Mouse (Mus musculus): ENCODE measurements around the gene Prr7. TPM values are rescaled to one million over a fixed set of nuclear protein-coding genes. Genes with fewer than 3 reads are reported as not detected.
A peak's percentile ranks its signal among the peaks of the same experiment; 100 is the strongest.

The Prr7 gene
- polyA plus RNA-seq, 1 experiment from 2014 or later = 3.2 TPM

DNA sequence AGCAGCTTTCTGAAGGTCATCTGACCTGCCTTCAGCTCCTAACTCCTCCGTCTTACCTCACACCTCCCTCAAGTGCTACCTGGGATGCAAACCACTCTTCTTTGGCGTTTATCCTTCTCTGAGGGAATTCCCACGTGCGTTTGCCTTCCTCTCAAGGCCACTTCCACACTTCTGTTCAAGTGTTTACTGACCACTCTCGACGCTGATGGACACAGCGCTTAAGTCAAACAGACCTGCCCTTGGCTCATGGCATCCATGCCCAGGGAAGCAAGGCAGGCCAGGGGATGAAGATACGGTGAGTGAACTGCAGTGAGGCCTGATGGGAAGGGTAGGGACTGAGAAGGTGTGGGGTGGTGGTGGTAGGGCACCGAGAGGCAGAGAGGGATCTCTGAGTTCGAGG is 36.5 kb downstream of the Prr7 start:
- 85% methylated on average over 10 of the region's 10 CpGs for WGBS
- no peaks in the 10 kb centered on the region for H3K27me3 ChIP-seq
- ATAC-seq (ENCODE audit: low FRiP score) = no peak
- H3K36me3 ChIP-seq = peaks cover 73% of the 10 kb centered on the region
- H3K9ac ChIP-seq = no peak overlapping the region
- H3K4me3 ChIP-seq = no peak overlapping the region
- H3K9me3 ChIP-seq = no peaks in the 10 kb centered on the region
- no peak overlapping the region for H3K27ac ChIP-seq
- H3K4me2 ChIP-seq = no peak overlapping the region
- peaks cover 20% of the 10 kb centered on the region for H3K4me1 ChIP-seq (replicated peaks)

DNA sequence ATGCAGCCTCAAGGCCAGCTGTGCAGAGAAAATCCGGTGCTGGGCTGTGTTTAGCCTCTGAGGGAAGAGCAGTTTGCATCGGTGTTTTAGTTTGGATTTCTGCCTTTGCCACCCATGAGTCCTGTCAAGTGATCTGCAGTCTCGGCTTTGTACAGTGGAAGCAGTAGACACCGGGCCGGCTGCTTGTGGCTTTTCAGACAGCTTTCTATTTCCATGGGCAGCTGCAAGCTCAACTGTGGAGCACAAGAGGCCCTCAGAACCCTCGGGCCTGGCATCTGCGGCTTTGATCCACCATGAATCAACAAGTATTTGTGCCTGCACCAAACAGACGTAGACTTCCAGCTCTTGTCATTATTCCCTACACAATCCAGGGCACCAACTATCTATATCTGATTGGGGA is 38.3 kb downstream of the Prr7 start:
- 93% methylated on average over 8 of the region's 8 CpGs for WGBS
- Histone ChIP-seq H3K9ac (no peak overlapping the region), H3K9me3 (no peaks in the 10 kb centered on the region), H3K27ac (no peak overlapping the region), H3K4me2 (no peak overlapping the region), H3K4me3 (no peak overlapping the region), H3K27me3 (no peaks in the 10 kb centered on the region), H3K4me1 (replicated peaks) (peaks cover 7% of the 10 kb centered on the region; the same call in 1 of the 2 replicates), H3K36me3 (peaks cover 91% of the 10 kb centered on the region)
- no peak for ATAC-seq (ENCODE audit: low FRiP score)

DNA sequence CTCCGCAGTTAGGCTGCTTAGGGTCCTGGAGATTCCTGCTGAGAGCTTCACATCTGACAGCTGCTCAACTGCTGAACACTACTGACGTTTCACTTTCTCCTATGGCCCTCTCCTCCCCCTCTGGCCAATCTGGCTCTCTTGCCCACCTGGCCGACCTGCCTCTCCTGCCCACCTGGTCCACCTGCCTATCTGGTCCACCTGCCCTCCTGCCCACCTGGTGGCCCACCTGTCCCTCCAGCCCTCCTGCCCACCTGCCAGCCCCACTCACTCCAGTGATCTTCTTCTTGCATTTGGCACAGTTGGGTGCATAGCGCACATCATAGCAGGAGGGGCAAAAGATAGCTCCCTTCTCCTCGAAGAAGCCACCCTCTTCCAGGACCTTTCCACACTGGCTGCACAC is 40.3 kb downstream of the Prr7 start:
- Histone ChIP-seq H3K9me3 (no peaks in the 10 kb centered on the region), H3K27ac (no peak overlapping the region), H3K9ac (no peak overlapping the region), H3K4me3 (no peak overlapping the region), H3K36me3 (peaks cover 95% of the 10 kb centered on the region), H3K27me3 (no peaks in the 10 kb centered on the region), H3K4me2 (no peak overlapping the region), H3K4me1 (replicated peaks) (no peaks in the 10 kb centered on the region)
- ATAC-seq (ENCODE audit: low FRiP score) = no peak
- 80% methylated on average over 5 of the region's 5 CpGs for WGBS

DNA sequence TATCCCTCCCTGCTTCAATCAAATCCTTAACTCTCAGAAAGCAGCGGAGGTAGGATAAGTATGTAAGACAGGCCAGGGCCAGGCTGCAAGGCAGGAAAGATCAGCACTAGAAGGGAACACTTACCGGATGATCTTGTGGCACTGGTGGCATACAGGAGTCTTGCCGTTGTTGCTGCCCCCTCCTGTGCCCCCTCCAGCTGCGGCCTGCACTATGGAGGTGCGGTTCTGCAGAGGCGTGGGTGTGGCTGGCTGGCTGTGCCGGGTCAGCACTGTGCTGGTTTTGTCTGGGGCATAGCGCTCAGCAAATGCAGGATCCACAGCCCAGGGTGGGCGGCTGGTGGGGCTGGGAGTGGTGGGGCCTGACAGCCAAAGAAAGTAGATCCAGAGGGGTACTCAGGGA is 41.7 kb downstream of the Prr7 start:
- no peak overlapping the region for H3K27ac ChIP-seq
- H3K4me1 ChIP-seq (replicated peaks) = peaks cover 10% of the 10 kb centered on the region
- H3K9ac ChIP-seq = no peak overlapping the region
- H3K36me3 ChIP-seq = peaks cover 95% of the 10 kb centered on the region
- WGBS = 92% methylated on average over 9 of the region's 9 CpGs
- no peak for ATAC-seq (ENCODE audit: low FRiP score)
- H3K4me3 ChIP-seq = no peak overlapping the region
- no peak overlapping the region for H3K4me2 ChIP-seq
- no peaks in the 10 kb centered on the region for H3K9me3 ChIP-seq
- no peaks in the 10 kb centered on the region for H3K27me3 ChIP-seq

DNA sequence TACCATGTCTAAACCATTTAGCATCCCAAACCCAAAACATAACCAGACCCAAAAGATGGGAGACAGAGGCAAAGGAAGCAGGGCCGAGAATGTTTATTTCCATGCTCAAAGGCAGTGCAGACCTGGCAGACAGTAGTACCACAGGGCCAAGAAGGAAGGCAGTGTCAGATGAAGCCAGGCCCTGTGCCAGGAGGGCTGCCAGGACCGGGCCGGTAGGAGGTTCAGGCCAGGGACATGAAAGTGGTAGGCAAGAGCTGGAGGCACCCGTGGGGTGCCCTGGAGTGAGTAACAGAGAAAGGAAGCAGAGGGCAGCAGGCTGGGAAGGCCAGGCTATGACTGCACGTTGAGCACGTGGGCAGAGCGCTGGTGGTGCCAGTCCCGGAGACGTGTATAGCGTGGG is 42.6 kb downstream of the Prr7 start:
- H3K36me3 ChIP-seq = peaks cover 87% of the 10 kb centered on the region
- no peak overlapping the region for H3K4me3 ChIP-seq
- H3K9me3 ChIP-seq = no peaks in the 10 kb centered on the region
- no peak overlapping the region for H3K27ac ChIP-seq
- H3K27me3 ChIP-seq = no peaks in the 10 kb centered on the region
- no peak overlapping the region for H3K4me2 ChIP-seq
- peaks cover 19% of the 10 kb centered on the region for H3K4me1 ChIP-seq (replicated peaks)
- no peak overlapping the region for H3K9ac ChIP-seq
- no peak for ATAC-seq (ENCODE audit: low FRiP score)
- WGBS = 93% methylated on average over 10 of the region's 10 CpGs

DNA sequence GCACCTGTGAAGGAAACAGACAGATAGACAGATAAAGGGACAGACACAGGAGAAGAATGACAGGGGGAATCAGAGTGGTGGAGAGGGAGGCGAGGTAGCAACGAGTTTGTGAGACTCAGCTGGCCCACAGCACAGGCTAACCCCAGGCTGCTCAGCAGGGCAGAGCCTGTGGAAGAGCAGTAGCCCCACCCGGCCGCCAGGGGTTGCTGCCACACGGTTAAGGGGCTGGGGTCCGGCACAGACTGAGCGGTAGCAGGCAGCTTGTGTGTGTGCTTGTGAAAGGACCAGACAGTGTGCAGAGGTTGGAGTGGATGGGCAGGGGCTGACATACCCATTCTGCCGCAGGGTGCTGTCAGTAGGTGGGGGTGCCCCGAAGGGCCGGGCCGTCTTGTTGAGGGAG is 43.8 kb downstream of the Prr7 start:
- Histone ChIP-seq H3K4me3 (no peak overlapping the region), H3K4me1 (replicated peaks) (peaks cover 31% of the 10 kb centered on the region), H3K27me3 (no peaks in the 10 kb centered on the region), H3K4me2 (no peak overlapping the region), H3K9me3 (no peaks in the 10 kb centered on the region), H3K9ac (no peak overlapping the region), H3K36me3 (peaks cover 76% of the 10 kb centered on the region), H3K27ac (no peak overlapping the region; the same call in 1 of the 2 replicates)
- 62% methylated on average over 11 of the region's 11 CpGs for WGBS
- no peak for ATAC-seq (ENCODE audit: low FRiP score)

DNA sequence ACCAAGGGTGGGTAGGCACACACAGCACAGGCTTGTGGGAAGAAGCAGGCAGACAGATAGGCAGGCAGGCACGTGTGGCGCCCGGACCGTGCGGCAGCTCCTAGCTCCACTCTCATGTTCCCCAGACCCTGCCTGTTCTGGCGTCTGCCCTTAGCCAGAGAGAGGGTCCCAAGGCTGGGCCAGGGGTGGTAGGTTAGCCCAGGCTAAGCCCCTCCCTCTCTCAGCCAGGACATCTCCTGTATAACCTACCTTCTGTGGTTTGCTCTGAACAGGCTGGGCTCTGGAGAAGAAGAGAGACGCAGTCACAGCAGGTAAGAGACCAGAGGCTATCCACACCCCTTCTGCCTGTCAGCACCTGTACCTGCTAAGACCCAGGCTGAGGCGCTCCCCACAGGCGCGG is 44.5 kb downstream of the Prr7 start:
- H3K27ac ChIP-seq = no peak overlapping the region
- H3K36me3 ChIP-seq = peaks cover 69% of the 10 kb centered on the region
- no peak for ATAC-seq (ENCODE audit: low FRiP score)
- WGBS = 93% methylated on average over 10 of the region's 10 CpGs
- peaks cover 31% of the 10 kb centered on the region for H3K4me1 ChIP-seq (replicated peaks)
- H3K9ac ChIP-seq = no peak overlapping the region
- no peak overlapping the region for H3K4me2 ChIP-seq
- no peak overlapping the region for H3K4me3 ChIP-seq
- no peaks in the 10 kb centered on the region for H3K27me3 ChIP-seq
- H3K9me3 ChIP-seq = no peaks in the 10 kb centered on the region

DNA sequence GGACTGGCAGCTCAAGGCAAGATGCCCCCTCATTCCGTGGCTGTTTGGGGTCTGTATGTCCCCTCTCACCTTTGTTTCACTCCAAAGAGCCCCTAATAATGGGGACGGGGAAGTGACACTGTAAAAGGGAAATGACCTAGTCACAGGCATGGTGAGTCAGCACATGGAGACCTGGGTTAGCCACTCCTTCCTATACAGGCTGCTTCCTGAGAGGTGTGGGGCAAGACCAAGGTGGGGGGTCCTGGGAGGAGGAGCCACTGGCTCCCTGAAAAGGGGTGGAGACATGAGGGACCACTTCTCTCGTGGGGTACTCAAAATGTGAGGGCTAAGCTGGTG is 46.2 kb downstream of the Prr7 start:
- Histone ChIP-seq H3K4me2 (no peak overlapping the region; the same call in 1 of the 2 replicates), H3K9ac (peak overlapping the region; percentile 55; the same call in 1 of the 2 replicates), H3K27ac (peak overlapping the region; percentile 19; the same call in 1 of the 2 replicates), H3K36me3 (peaks cover 52% of the 10 kb centered on the region), H3K27me3 (peaks cover 7% of the 10 kb centered on the region), H3K4me3 (no peak overlapping the region), H3K9me3 (no peaks in the 10 kb centered on the region), H3K4me1 (replicated peaks) (peaks cover 36% of the 10 kb centered on the region)
- 0 out of 2 replicates have a peak, but pooled peaks have one; percentile 0 for ATAC-seq (ENCODE audit: low FRiP score)
- WGBS = 36% methylated on average over 3 of the region's 3 CpGs

DNA sequence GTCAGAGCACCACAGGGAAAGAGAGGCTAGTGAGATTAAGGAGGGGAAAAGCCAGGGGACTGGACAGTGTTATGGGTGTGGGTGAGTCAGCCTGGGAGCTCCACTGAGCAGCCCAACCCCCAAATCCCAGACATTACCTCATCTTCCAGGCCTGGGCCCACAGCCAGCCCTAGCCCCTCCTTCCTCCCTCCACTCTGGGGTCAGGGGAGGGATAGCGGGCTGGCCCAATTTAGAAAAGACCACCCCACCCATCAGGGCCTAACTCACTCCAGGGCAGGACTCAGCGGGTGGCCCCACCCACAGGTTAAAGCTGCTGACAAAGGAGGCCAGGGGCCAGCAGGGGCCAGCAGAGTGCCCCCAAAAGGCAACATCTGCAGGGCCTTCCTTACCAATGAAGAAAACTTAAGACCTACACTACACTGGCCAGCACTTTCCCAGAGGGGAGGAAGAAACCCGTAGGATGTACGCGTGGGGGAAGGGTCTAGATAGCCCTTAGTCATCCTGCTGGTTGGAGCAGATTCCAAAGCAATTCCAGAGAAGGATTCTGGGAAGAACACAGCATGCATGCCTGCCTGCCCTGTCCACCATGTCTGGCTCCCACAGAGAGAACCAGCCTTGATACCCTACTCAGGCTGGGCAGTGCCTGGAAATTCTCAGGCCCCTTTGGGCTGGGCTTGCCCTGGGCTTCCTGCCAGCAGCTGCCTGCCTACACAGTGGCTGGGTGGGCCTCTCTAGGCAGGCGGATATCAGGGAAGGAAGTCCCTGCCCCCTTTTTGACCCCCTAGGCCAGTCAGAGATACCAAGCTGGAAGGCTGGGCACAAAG is 46.8 kb downstream of the Prr7 start:
- ATAC-seq (ENCODE audit: low FRiP score) = peak; percentile 26
- Histone ChIP-seq H3K9ac (peak overlapping the region; percentile 55), H3K27ac (peak overlapping the region; percentile 80), H3K27me3 (peaks cover 10% of the 10 kb centered on the region), H3K4me2 (peak overlapping the region; percentile 98), H3K9me3 (no peaks in the 10 kb centered on the region), H3K36me3 (peaks cover 46% of the 10 kb centered on the region), H3K4me1 (replicated peaks) (peaks cover 36% of the 10 kb centered on the region), H3K4me3 (peak overlapping the region; percentile 78; the same call in 1 of the 2 replicates)
- 18% methylated on average over 6 of the region's 6 CpGs for WGBS

DNA sequence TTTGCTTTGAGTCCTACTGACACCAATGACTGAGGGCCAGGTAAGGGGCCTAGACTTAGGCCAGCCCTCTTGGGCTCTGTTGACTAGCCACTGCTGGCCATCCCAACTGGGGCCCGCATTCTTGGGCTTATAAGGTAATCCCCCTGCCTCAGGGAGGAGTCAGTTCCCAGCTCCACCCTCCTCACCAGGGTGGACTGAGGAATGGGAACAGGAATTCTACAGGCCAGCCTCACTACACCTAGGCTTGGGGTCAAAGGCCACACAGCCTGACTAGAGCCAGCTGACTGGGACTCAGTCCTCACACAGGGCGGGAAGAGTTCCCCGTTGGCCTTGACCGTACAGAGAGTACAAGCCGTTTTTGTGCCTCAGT is 47.4 kb downstream of the Prr7 start:
- H3K4me2 ChIP-seq = peak overlapping the region; percentile 98
- no peak for ATAC-seq (ENCODE audit: low FRiP score)
- peaks cover 10% of the 10 kb centered on the region for H3K27me3 ChIP-seq
- peaks cover 40% of the 10 kb centered on the region for H3K36me3 ChIP-seq
- 46% methylated on average over 5 of the region's 5 CpGs for WGBS
- H3K4me1 ChIP-seq (replicated peaks) = peaks cover 36% of the 10 kb centered on the region
- H3K9me3 ChIP-seq = no peaks in the 10 kb centered on the region
- peak overlapping the region; percentile 80 for H3K27ac ChIP-seq
- peak overlapping the region; percentile 78 for H3K4me3 ChIP-seq
- H3K9ac ChIP-seq = peak overlapping the region; percentile 84

DNA sequence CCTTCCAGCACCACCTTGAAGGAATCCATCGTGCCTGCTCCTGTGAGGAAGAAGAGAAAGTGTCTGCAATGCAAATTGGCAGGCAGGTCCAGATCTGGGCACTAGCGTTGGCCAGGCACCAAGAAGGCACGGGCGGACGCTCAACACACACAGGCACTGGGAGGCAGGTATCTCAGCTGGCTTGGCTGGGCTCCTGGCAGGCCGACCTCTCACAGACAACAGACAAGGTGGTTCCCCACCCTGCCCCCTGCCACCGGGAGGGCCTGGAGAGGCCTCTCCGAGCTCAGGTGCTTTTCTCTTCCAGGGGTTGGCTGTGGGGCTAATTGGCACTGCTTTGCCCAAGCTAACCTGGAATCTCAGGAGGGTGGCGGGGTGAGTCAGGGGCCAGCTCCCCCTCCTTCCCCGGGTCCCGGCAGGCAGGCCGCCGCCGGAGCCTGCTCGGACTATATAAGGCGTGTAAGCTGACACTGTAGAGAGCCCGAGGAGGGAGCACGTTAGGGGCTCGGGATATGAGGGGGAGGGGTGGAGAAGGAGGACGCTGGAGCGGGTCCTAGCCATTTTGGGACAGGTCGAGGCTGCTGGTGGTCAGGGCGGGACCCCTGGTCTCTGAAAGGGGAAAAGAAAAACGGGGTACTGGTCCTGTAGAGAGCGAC is 48.4 kb downstream of the Prr7 start:
- Histone ChIP-seq H3K36me3 (peaks cover 29% of the 10 kb centered on the region), H3K9ac (peak overlapping the region; percentile 84), H3K27ac (peak overlapping the region; percentile 86), H3K4me1 (replicated peaks) (peaks cover 36% of the 10 kb centered on the region), H3K4me3 (peak overlapping the region; percentile 78), H3K9me3 (no peaks in the 10 kb centered on the region), H3K4me2 (peak overlapping the region; percentile 98), H3K27me3 (peaks cover 10% of the 10 kb centered on the region)
- ATAC-seq (ENCODE audit: low FRiP score) = peak; percentile 40; the same call in 1 of the 2 replicates
- WGBS = 3% methylated on average over 25 of the region's 25 CpGs

DNA sequence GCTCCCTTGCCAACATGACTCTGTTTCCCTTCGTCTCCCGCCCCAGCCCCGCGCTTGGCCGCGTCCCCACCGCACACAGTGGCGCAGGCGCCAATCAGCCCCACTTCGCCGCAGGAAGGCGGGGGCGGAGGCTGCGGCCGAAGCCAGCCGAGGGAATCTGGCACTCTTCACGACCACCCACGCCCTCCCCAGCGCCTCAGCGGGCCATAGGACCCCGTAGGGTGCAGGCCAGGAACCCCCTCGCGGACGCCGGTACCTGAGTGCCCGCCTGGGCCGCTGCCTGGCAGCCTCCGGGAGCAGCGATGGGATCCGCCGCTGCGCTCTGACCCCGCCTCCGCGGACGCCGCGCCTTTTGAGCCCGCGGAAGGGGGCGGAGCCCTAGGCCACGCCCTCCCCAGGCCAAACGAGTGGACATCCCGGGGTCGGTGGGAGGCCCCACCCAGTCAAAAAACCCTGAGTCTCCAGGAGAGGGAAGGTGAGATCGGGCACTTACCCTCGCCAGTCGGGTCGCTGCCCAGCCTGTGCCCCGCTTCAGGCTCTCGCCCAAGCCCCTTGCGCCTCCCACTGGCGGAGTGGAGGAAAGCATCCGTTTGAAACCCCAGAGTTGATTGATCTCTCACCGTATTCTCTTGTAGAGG is 49.2 kb downstream of the Prr7 start, which contains the start of gene Pdlim7:
Gene Pdlim7 (minus strand): TSS at position 566 of the 638 bp plus-strand sequence.
- WGBS = under 1% methylated on average over 50 of the region's 55 CpGs

More for the DNA sequence above, 49.2 kb downstream of the Prr7 start, which contains the start of gene Pdlim7:
- H3K36me3 ChIP-seq = peaks cover 22% of the 10 kb centered on the region
- peaks cover 10% of the 10 kb centered on the region for H3K27me3 ChIP-seq
- H3K4me1 ChIP-seq (replicated peaks) = peaks cover 36% of the 10 kb centered on the region
- no peaks in the 10 kb centered on the region for H3K9me3 ChIP-seq
- H3K4me3 ChIP-seq = peak within 1 kb of the TSS; percentile 78
- peak within 1 kb of the TSS; percentile 84 for H3K9ac ChIP-seq
- peak within 1 kb of the TSS; percentile 98 for H3K4me2 ChIP-seq
- H3K27ac ChIP-seq = peak within 1 kb of the TSS; percentile 86
- ATAC-seq (ENCODE audit: low FRiP score) = peak; percentile 74

Data from hindbrain, embryonic 13.5 days (tissue).